Mouse (Mus musculus) brown adipose tissue, adult 24 weeks (tissue): ENCODE measurements around the gene Cryba4. TPM values are rescaled to one million over a fixed set of nuclear protein-coding genes. Genes with fewer than 3 reads are reported as not detected.
A peak's percentile ranks its signal among the peaks of the same experiment; 100 is the strongest.

Source experiments
- H3K27ac ChIP-seq: fragments of 200-500 bp; replicated peaks from 2 replicates; pipeline ENCODE4 v1.5.1; 2012; ENCODE audit warnings: low read depth, mild to moderate bottlenecking, low read length
- H3K4me1 ChIP-seq: fragments of 200-500 bp; 2 replicates; pipeline ENCODE4 v1.6.1; 2012; ENCODE audit warnings: low read length, mixed read lengths; ENCODE audit not compliant: control insufficient read depth, insufficient read depth, insufficient read length
- H3K4me3 ChIP-seq: fragments of 200-500 bp; 2 replicates; pipeline ENCODE4 v1.5.1; 2012; ENCODE audit warnings: low read depth, mild to moderate bottlenecking, low read length, moderate library complexity; ENCODE audit not compliant: insufficient read depth
- polyA plus RNA-seq: library from polyadenylated mRNA; stranded (reverse); fragments of >200 nt; gene quantifications from 2 replicates; pipeline ENCODE4 v1.2.4, GENCODE M21; 2012; ENCODE audit not compliant: missing spikeins, insufficient read depth, insufficient read length

Cryba4 gene
- not detected in 2 replicates for polyA plus RNA-seq

- Histone ChIP-seq H3K27ac (no peak within 1 kb of the TSS), H3K4me3 (no peak within 1 kb of the TSS), H3K4me1 (peaks cover 17% of the 10 kb centered on the region)
These were observed at the start of gene Cryba4 for GRCm38 (mm10) chr5:112252400-112252799. Gene Cryba4, minus strand, starts transcription at chr5:112252518.

- H3K27ac ChIP-seq, result no peak overlapping the region
- H3K4me3 ChIP-seq, result no peak overlapping the region
- peaks cover 46% of the 10 kb centered on the region for H3K4me1 ChIP-seq
These were observed 49.4 kb upstream of the Cryba4 start for GRCm38 (mm10) chr5:112301694-112302093.

GRCm38 (mm10) chr5:112300721-112301308, 48.5 kb upstream of the Cryba4 start:
- H3K27ac ChIP-seq, result no peak overlapping the region
- H3K4me3 ChIP-seq, result no peak overlapping the region
- peaks cover 50% of the 10 kb centered on the region for H3K4me1 ChIP-seq

GRCm38 (mm10) chr5:112300112-112300511, 47.8 kb upstream of the Cryba4 start:
- peaks cover 57% of the 10 kb centered on the region for H3K4me1 ChIP-seq
- no peak overlapping the region for H3K27ac ChIP-seq
- no peak overlapping the region for H3K4me3 ChIP-seq

GRCm38 (mm10) chr5:112299399-112299798, 47.1 kb upstream of the Cryba4 start:
- Histone ChIP-seq H3K4me1 (peaks cover 64% of the 10 kb centered on the region), H3K4me3 (no peak overlapping the region), H3K27ac (peak overlapping the region; percentile 52)

GRCm38 (mm10) chr5:112298226-112298988, 46.1 kb upstream of the Cryba4 start:
- Histone ChIP-seq H3K4me1 (peaks cover 71% of the 10 kb centered on the region), H3K4me3 (no peak overlapping the region), H3K27ac (peak overlapping the region; percentile 52)

GRCm38 (mm10) chr5:112297257-112297656, 44.9 kb upstream of the Cryba4 start:
- Histone ChIP-seq H3K4me3 (no peak overlapping the region), H3K27ac (peak overlapping the region; percentile 50), H3K4me1 (peaks cover 77% of the 10 kb centered on the region)

- Histone ChIP-seq H3K4me3 (no peak overlapping the region), H3K27ac (peak overlapping the region; percentile 50), H3K4me1 (peaks cover 79% of the 10 kb centered on the region)
These were observed 44.3 kb upstream of the Cryba4 start for GRCm38 (mm10) chr5:112296404-112297181.

- H3K4me1 ChIP-seq, result peaks cover 85% of the 10 kb centered on the region
- no peak overlapping the region for H3K4me3 ChIP-seq
- H3K27ac ChIP-seq, result 0 out of 2 replicates have a peak overlapping the region, but pooled peaks have one; percentile 4
These were observed 43.2 kb upstream of the Cryba4 start for GRCm38 (mm10) chr5:112295564-112295963.

- Histone ChIP-seq H3K27ac (0 out of 2 replicates have a peak overlapping the region, but pooled peaks have one; percentile 4), H3K4me1 (peaks cover 85% of the 10 kb centered on the region), H3K4me3 (no peak overlapping the region)
These were observed 42.8 kb upstream of the Cryba4 start for GRCm38 (mm10) chr5:112295162-112295561.

GRCm38 (mm10) chr5:112294696-112295095, 42.4 kb upstream of the Cryba4 start:
- Histone ChIP-seq H3K4me3 (no peak overlapping the region), H3K27ac (no peak overlapping the region), H3K4me1 (peaks cover 82% of the 10 kb centered on the region)

GRCm38 (mm10) chr5:112293800-112294199, 41.5 kb upstream of the Cryba4 start:
- Histone ChIP-seq H3K27ac (0 out of 2 replicates have a peak overlapping the region, but pooled peaks have one; percentile 4), H3K4me3 (no peak overlapping the region), H3K4me1 (peaks cover 73% of the 10 kb centered on the region)

GRCm38 (mm10) chr5:112292343-112292980, 40.1 kb upstream of the Cryba4 start:
- Histone ChIP-seq H3K27ac (peak overlapping the region; percentile 23; the same call in 1 of the 2 replicates), H3K4me3 (no peak overlapping the region), H3K4me1 (peaks cover 74% of the 10 kb centered on the region)

- no peak overlapping the region for H3K4me3 ChIP-seq
- H3K27ac ChIP-seq, result no peak overlapping the region
- peaks cover 74% of the 10 kb centered on the region for H3K4me1 ChIP-seq
These were observed 39.5 kb upstream of the Cryba4 start for GRCm38 (mm10) chr5:112291866-112292265.

- Histone ChIP-seq H3K27ac (peak overlapping the region; percentile 32; the same call in 1 of the 2 replicates), H3K4me1 (peaks cover 69% of the 10 kb centered on the region)
These were observed 38.2 kb upstream of the Cryba4 start for GRCm38 (mm10) chr5:112290536-112290880.

More at GRCm38 (mm10) chr5:112290536-112290880, 38.2 kb upstream of the Cryba4 start:
- H3K4me3 ChIP-seq, result peak overlapping the region; percentile 27; the same call in 1 of the 2 replicates
